Mouse (Mus musculus): ENCODE results near the gene Dlg2. TPM values are rescaled to one million over a fixed set of nuclear protein-coding genes. Genes with fewer than 3 reads are reported as not detected.

The Dlg2 gene
- polyA plus RNA-seq, 1 experiment, result 4.1 TPM

GRCm38 (mm10) chr7:92439503-92440487 is 1963.3 kb downstream of the Dlg2 start:
- Histone ChIP-seq H3K4me1 (peaks cover 65% of the 10 kb centered on the region), H3K9me3 (no peaks in the 10 kb centered on the region), H3K27me3 (replicated peaks) (no peaks in the 10 kb centered on the region), H3K4me3 (replicated peaks) (peak overlapping the region; percentile 4), H3K36me3 (replicated peaks; ENCODE audit: low read length) (peaks cover 4% of the 10 kb centered on the region)
- no peak for TF ChIP-seq GATA1 (IDR thresholded peaks at IDR 0.05; ENCODE audit: borderline replicate concordance, low read length)
- no peak for TF ChIP-seq FLI1 (IDR thresholded peaks at IDR 0.05; ENCODE audit: low read length)

GRCm38 (mm10) chr7:92441611-92442010 is 1965.1 kb downstream of the Dlg2 start:
- Histone ChIP-seq H3K27me3 (replicated peaks) (no peaks in the 10 kb centered on the region), H3K4me3 (replicated peaks) (no peak overlapping the region), H3K9me3 (no peaks in the 10 kb centered on the region), H3K36me3 (replicated peaks; ENCODE audit: low read length) (peaks cover 6% of the 10 kb centered on the region), H3K4me1 (peaks cover 68% of the 10 kb centered on the region)
- no peak for TF ChIP-seq FLI1 (IDR thresholded peaks at IDR 0.05; ENCODE audit: low read length)
- no peak for TF ChIP-seq GATA1 (IDR thresholded peaks at IDR 0.05; ENCODE audit: borderline replicate concordance, low read length)

DNA sequence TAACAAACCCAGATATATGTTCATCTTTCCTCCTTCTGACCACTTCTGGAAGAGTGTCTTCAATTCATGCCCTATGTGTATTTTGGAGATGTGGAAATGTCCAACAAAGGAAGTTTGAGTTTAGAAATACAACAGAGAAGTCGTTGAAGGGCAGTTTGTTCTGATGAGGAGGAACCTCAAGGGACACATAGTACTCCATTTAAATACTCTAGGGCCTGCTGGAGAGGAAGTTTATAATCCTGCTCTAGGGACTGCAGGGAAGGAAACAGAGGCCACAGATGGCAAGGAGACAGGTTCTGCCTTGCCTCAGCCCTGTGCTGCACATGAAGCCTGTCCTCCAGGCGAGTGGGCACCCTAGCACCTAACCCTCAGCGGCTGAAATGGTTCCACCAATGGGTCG is 1965.6 kb downstream of the Dlg2 start:
- TF ChIP-seq GATA1 (IDR thresholded peaks at IDR 0.05; ENCODE audit: borderline replicate concordance, low read length) (no peak), FLI1 (IDR thresholded peaks at IDR 0.05; ENCODE audit: low read length) (no peak)
- Histone ChIP-seq H3K27me3 (replicated peaks) (no peaks in the 10 kb centered on the region), H3K4me3 (replicated peaks) (peak overlapping the region; percentile 71), H3K36me3 (replicated peaks; ENCODE audit: low read length) (peaks cover 6% of the 10 kb centered on the region), H3K9me3 (no peaks in the 10 kb centered on the region), H3K4me1 (peaks cover 68% of the 10 kb centered on the region)

DNA sequence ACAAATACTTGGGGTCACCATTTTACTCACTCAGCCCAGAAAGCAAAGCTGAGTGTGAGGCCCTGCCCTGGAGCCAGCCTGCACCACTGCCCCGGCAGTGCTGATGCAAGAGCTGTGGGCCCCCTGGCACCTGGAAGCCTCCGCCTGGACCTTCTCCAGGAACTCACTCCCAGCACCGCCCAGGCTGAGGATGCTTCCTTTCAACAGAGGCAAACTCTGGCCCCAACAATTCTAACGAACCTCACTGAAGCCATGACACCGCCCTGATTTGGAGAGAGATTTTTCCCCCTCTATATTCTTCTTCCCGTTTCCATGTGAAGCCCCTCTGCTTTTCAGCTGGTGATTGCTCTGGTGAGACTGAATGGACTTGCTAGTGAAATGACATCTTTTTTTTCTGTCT is 1971.5 kb downstream of the Dlg2 start:
- Histone ChIP-seq H3K27me3 (replicated peaks) (no peaks in the 10 kb centered on the region), H3K36me3 (replicated peaks; ENCODE audit: low read length) (peaks cover 2% of the 10 kb centered on the region), H3K4me1 (peaks cover 30% of the 10 kb centered on the region), H3K4me3 (replicated peaks) (no peak overlapping the region), H3K9me3 (peaks cover 8% of the 10 kb centered on the region)
- TF ChIP-seq GATA1 (IDR thresholded peaks at IDR 0.05; ENCODE audit: borderline replicate concordance, low read length), result no peak
- no peak for TF ChIP-seq FLI1 (IDR thresholded peaks at IDR 0.05; ENCODE audit: low read length)

DNA sequence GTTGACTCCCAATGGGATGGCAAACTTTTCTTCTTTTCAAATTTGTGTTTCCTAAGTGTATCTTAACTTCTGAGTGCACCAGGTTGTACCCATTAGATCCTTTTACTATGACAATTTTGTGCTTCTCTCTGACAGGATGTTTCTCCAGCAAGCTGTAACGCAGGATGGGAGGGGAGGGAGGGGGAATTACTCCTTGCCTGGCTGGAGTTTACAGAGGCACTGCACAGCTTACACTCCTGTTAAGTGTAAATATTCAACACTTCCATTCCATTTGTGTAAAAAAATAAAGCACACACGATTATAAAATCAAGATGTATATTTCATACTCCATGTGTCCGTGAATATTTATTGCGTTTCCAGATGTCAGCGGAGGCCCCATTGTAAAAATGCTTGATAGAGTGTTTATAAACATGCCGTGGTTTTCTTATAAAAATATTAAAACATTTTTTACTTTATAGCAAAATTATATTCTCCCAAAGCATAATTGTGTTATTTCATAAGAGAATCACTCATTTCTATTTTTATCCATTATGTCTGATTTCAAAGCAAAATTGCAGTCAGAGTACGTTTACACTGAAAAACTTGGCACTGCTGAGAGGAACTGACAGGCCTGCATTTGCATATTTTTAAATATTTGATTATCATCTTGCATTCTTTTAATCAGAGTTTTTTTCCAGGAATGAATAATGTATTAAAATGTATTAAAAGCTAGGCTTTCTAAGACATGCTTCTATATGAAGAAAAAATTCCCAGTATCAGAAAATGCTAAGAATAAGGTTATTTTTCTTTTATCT is 1972.5 kb downstream of the Dlg2 start:
- TF ChIP-seq FLI1 (IDR thresholded peaks at IDR 0.05; ENCODE audit: low read length) (no peak), GATA1 (IDR thresholded peaks at IDR 0.05; ENCODE audit: borderline replicate concordance, low read length) (no peak)
- H3K9me3 ChIP-seq, result peaks cover 12% of the 10 kb centered on the region

GRCm38 (mm10) chr7:92454176-92454575 is 1977.7 kb downstream of the Dlg2 start:
- H3K4me3 ChIP-seq (replicated peaks), result no peak overlapping the region
- no peaks in the 10 kb centered on the region for H3K36me3 ChIP-seq (replicated peaks; ENCODE audit: low read length)
- peaks cover 12% of the 10 kb centered on the region for H3K9me3 ChIP-seq
- TF ChIP-seq FLI1 (IDR thresholded peaks at IDR 0.05; ENCODE audit: low read length), result no peak
- no peak for TF ChIP-seq GATA1 (IDR thresholded peaks at IDR 0.05; ENCODE audit: borderline replicate concordance, low read length)
- H3K27me3 ChIP-seq (replicated peaks), result no peaks in the 10 kb centered on the region
- H3K4me1 ChIP-seq, result peaks cover 15% of the 10 kb centered on the region

More for the DNA sequence above, 1972.5 kb downstream of the Dlg2 start:
- Histone ChIP-seq H3K4me3 (replicated peaks) (no peak overlapping the region), H3K27me3 (replicated peaks) (no peaks in the 10 kb centered on the region), H3K36me3 (replicated peaks; ENCODE audit: low read length) (peaks cover 2% of the 10 kb centered on the region), H3K4me1 (peaks cover 20% of the 10 kb centered on the region)

DNA sequence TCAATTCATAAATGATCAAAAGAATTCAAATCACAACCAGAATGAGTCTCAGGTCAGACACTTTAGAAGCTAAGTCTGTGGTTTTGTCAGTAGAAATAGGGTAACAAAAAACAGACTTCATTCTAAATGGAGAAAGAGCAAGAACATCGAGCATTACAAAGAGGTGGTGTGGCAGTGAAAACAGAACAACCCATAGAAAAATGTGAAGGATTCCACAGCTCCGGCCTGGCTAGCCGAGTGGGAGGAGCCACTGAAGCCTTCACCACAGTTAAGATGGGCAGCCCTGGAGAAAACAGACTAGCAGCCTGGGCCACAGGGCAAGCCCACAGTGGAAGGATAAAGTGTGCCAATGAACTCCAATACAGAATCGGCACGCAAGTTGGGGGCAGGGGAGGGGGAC is 1979.5 kb downstream of the Dlg2 start:
- no peaks in the 10 kb centered on the region for H3K36me3 ChIP-seq (replicated peaks; ENCODE audit: low read length)
- peaks cover 26% of the 10 kb centered on the region for H3K4me1 ChIP-seq
- H3K27me3 ChIP-seq (replicated peaks), result no peaks in the 10 kb centered on the region
- TF ChIP-seq FLI1 (IDR thresholded peaks at IDR 0.05; ENCODE audit: low read length) (no peak), GATA1 (IDR thresholded peaks at IDR 0.05; ENCODE audit: borderline replicate concordance, low read length) (no peak)
- no peak overlapping the region for H3K4me3 ChIP-seq (replicated peaks)
- H3K9me3 ChIP-seq, result peaks cover 12% of the 10 kb centered on the region

GRCm38 (mm10) chr7:92457791-92458190 is 1981.3 kb downstream of the Dlg2 start:
- Histone ChIP-seq H3K27me3 (replicated peaks) (no peaks in the 10 kb centered on the region), H3K4me1 (peaks cover 42% of the 10 kb centered on the region), H3K36me3 (replicated peaks; ENCODE audit: low read length) (no peaks in the 10 kb centered on the region), H3K4me3 (replicated peaks) (no peak overlapping the region), H3K9me3 (peaks cover 6% of the 10 kb centered on the region)
- TF ChIP-seq FLI1 (IDR thresholded peaks at IDR 0.05; ENCODE audit: low read length) (no peak), GATA1 (IDR thresholded peaks at IDR 0.05; ENCODE audit: borderline replicate concordance, low read length) (no peak)

DNA sequence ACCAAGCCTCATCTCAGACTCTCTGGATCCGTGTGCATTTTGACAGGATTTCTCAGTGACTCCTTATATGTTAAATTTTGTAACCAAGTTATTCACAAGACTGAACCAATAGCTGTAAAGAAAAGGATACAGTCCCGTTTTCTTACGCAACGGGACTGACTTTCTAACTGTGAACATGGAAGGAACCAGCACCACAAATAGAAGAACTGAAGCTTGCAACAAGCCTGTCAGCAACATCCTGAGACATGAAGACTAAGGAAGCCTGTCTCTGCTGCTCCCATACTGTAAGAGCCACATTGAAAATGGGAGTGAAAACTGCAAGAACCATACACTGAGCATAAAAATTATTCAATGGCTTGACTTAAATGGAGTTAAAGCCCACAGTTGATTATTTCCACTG is 1981.8 kb downstream of the Dlg2 start:
- Histone ChIP-seq H3K27me3 (replicated peaks) (no peaks in the 10 kb centered on the region), H3K4me3 (replicated peaks) (no peak overlapping the region), H3K36me3 (replicated peaks; ENCODE audit: low read length) (no peaks in the 10 kb centered on the region), H3K4me1 (peaks cover 47% of the 10 kb centered on the region), H3K9me3 (peaks cover under 1% of the 10 kb centered on the region; the same call in 1 of the 2 replicates)
- TF ChIP-seq GATA1 (IDR thresholded peaks at IDR 0.05; ENCODE audit: borderline replicate concordance, low read length) (no peak), FLI1 (IDR thresholded peaks at IDR 0.05; ENCODE audit: low read length) (no peak)
